Mouse (Mus musculus) E14TG2a.4 (cell line): ENCODE data around the gene Nkx2-1.
A peak's percentile ranks its signal among the peaks of the same experiment; 100 is the strongest.

Experiments used
- H3K27me3 ChIP-seq: 2 replicates; pipeline ENCODE4 v1.6.1; 2014; ENCODE audit warnings: low read length, control low read depth; ENCODE audit not compliant: insufficient read depth
- H3K36me3 ChIP-seq: 2 replicates; pipeline ENCODE4 v1.6.1; 2014; ENCODE audit warnings: low read length, control low read depth; ENCODE audit not compliant: insufficient read depth
- H3K4me1 ChIP-seq: replicated peaks from 2 replicates; pipeline ENCODE4 v1.6.1; 2014; ENCODE audit warnings: low read depth, low read length, control low read depth
- H3K4me3 ChIP-seq: replicated peaks from 2 replicates; pipeline ENCODE4 v1.5.1; 2014; ENCODE audit warnings: mild to moderate bottlenecking, low read length
- H3K9me3 ChIP-seq: 2 replicates; pipeline ENCODE4 v1.6.1; 2014; ENCODE audit warnings: low read length, control low read depth
- CTCF ChIP-seq: conservative IDR thresholded peaks from 2 replicates; pipeline ENCODE4 v1.5.1; 2014; ENCODE audit warnings: low read length
- NANOG ChIP-seq: IDR thresholded peaks from 2 replicates; pipeline ENCODE4 v1.6.1; 2014; ENCODE audit warnings: borderline replicate concordance, low read length, mixed read lengths
- POU5F1 ChIP-seq: IDR thresholded peaks from 2 replicates; pipeline ENCODE4 v1.6.1; 2014; ENCODE audit warnings: low read length, borderline replicate concordance

Gene Nkx2-1

DNA sequence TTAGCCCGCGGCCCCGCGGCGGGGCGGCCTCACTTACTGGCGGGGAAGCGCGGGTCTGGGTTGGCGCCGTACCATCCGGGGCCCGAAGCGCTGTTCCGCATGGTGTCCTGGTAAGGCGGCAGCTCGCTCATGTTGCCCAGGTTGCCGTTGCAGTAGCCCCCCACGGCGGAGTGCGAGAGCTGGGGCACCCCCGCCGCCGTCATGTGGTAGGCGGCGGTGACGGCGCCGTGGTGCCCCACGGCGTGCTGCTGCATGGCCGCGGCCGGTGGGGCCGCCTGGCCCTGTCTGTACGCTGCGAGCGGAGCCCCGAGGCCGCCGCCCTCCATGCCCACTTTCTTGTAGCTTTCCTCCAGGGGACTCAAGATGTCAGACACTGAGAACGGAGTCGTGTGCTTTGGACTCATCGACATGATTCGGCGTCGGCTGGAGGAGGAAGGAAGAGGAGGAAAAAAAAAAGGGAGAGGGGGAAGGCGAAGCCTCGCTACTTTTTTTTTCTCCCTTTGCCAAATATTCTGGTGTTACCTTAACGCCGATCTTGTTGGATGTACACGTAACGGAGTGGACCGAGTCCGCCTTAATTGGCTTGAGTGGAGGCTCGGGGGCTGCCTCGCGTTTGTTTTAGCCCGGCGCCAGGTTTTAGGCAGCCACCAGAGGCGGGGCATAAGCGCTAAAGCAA is 1.9 kb downstream of the Nkx2-1 start:
- H3K4me1 ChIP-seq, result peaks cover 22% of the 10 kb centered on the region
- TF ChIP-seq CTCF (no peak), POU5F1 (no peak), NANOG (no peak)
- peak overlapping the region; percentile 63 for H3K4me3 ChIP-seq
- peaks cover 96% of the 10 kb centered on the region for H3K27me3 ChIP-seq
- H3K9me3 ChIP-seq, result peaks cover 36% of the 10 kb centered on the region
- H3K36me3 ChIP-seq, result no peaks in the 10 kb centered on the region; the same call in 1 of the 2 replicates

DNA sequence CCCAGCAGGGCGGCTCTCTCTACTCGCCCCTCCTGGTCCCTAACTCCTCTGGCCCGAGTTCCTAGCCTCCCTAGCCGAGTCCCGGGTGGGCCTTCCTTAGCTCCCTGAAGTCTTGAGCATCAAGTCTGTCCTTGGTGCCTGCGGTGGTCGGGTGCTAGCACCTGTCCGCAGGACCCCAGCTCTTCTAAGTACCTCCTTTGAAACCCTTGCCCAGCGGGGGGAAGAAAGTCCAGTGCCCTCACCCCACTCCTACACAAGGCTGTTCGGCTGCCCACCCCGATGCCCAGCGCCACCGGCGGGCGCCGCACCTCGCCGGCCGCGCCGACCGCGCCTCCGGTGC is 2.4 kb downstream of the Nkx2-1 start:
- Histone ChIP-seq H3K4me3 (peak overlapping the region; percentile 63), H3K27me3 (peaks cover 96% of the 10 kb centered on the region), H3K9me3 (peaks cover 32% of the 10 kb centered on the region), H3K36me3 (no peaks in the 10 kb centered on the region; the same call in 1 of the 2 replicates), H3K4me1 (peaks cover 27% of the 10 kb centered on the region)
- TF ChIP-seq POU5F1, result no peak
- TF ChIP-seq CTCF, result no peak
- TF ChIP-seq NANOG, result no peak

GRCm38 (mm10) chr12:56533501-56534310 is 3.0 kb downstream of the Nkx2-1 start:
- H3K27me3 ChIP-seq, result peaks cover 96% of the 10 kb centered on the region
- H3K36me3 ChIP-seq, result no peaks in the 10 kb centered on the region; the same call in 1 of the 2 replicates
- peaks cover 33% of the 10 kb centered on the region for H3K4me1 ChIP-seq
- H3K9me3 ChIP-seq, result peaks cover 26% of the 10 kb centered on the region
- H3K4me3 ChIP-seq, result peak overlapping the region; percentile 63
- no peak for TF ChIP-seq POU5F1

DNA sequence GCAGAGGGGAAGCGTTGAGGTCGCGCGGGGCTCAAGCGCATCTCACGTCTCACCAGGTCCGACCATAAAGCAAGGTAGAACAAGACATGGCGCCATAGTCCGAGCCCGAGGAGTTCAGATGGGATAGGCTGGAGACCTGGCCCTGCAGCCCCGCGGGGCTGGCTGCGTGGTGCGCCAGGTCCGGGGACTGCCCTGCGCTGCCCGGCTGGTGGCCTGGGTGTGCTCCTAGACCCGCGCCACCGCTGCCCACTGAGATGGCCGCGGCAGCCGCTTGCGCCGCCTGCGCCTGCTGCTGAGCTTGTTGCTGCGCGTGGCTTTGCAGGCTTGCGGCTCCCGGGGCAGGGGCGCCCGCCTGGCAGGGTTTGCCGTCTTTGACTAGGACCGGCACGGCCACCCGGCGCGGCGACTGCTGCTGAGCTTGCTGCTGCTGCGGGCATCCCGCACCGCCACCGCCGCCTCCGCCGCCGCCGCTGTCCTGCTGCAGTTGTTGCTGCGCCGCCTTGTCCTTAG is 3.7 kb downstream of the Nkx2-1 start:
- peaks cover 20% of the 10 kb centered on the region for H3K9me3 ChIP-seq
- H3K4me1 ChIP-seq, result peaks cover 34% of the 10 kb centered on the region
- TF ChIP-seq CTCF (no peak), NANOG (no peak), POU5F1 (no peak)
- H3K4me3 ChIP-seq, result peak overlapping the region; percentile 63
- H3K27me3 ChIP-seq, result peaks cover 97% of the 10 kb centered on the region
- H3K36me3 ChIP-seq, result no peaks in the 10 kb centered on the region; the same call in 1 of the 2 replicates

DNA sequence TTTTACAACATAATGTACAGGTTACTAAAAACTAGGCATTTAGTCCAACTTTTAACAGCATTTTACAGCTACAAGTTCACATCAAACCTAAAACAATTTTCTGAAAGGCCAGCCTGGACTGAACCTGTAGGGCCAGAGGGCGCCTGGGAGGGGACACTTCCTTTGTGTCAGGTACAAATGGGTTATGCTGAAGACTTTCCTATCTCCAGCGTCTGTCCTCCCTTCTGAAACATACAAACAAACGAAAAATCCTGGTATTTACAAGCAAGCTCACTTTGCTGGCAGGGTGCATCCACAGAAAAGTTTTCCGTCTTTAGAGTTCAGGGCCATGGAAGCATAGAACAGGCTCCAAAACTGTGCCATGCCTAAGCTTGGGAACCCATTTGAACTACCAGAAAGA is 4.6 kb downstream of the Nkx2-1 start:
- no peak overlapping the region for H3K4me3 ChIP-seq
- H3K4me1 ChIP-seq, result peaks cover 34% of the 10 kb centered on the region
- TF ChIP-seq NANOG (no peak), POU5F1 (no peak)
- no peaks in the 10 kb centered on the region for H3K36me3 ChIP-seq
- H3K9me3 ChIP-seq, result peaks cover 11% of the 10 kb centered on the region
- peaks cover 95% of the 10 kb centered on the region for H3K27me3 ChIP-seq

DNA sequence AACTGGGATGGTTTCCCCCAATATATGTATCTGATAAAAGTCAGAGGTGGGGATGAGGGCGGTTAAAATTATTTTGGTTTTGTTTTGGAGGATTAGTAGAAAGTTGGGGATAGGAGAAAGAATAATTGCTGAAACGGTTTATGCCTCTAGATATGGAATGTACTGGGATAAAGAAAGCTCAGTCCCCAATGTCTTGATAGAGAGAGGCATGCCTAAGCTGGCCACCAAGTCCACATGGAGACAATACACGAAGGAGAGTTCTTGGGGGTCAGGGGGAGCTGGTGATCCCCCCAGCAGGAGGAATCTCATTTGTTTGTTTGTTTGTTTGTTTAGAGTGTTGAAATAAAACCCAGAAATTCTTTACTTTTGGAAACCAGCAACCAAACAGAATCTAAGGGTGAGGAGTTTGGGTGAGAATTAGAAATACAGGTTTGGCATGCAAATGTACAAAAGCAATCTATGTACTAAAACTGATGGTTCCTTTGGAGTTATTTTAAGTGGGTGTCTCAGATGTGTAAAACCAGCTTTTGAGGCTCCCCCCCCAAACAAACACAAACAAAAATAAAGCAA is 5.6 kb downstream of the Nkx2-1 start:
- peaks cover 95% of the 10 kb centered on the region for H3K27me3 ChIP-seq
- TF ChIP-seq CTCF (no peak), NANOG (no peak), POU5F1 (no peak)
- H3K9me3 ChIP-seq, result peaks cover under 1% of the 10 kb centered on the region
- H3K36me3 ChIP-seq, result no peaks in the 10 kb centered on the region
- no peak overlapping the region for H3K4me3 ChIP-seq
- H3K4me1 ChIP-seq, result peaks cover 31% of the 10 kb centered on the region

DNA sequence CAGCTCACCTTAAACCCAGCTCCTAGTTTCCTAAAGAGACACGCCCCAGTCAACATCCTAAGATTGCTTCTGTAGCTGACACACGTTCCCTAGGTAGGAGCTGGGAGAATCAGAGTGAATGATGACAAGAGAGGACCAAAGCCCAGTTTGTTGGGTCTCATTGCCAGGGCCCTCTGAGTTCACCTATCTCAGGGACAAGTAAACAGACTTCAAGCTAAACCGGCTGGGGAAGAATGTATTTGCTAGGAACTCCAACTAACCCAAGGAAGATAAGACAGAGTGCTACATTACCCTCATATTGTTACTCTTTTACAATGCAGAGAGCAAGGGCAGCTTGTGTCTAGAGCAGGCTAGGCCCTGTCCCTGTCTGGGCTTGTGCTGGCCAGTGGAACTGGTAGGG is 6.8 kb downstream of the Nkx2-1 start:
- Histone ChIP-seq H3K9me3 (peaks cover 3% of the 10 kb centered on the region), H3K27me3 (peaks cover 92% of the 10 kb centered on the region), H3K4me3 (no peak overlapping the region), H3K36me3 (no peaks in the 10 kb centered on the region), H3K4me1 (peaks cover 24% of the 10 kb centered on the region)
- TF ChIP-seq NANOG (no peak), POU5F1 (no peak), CTCF (no peak)

DNA sequence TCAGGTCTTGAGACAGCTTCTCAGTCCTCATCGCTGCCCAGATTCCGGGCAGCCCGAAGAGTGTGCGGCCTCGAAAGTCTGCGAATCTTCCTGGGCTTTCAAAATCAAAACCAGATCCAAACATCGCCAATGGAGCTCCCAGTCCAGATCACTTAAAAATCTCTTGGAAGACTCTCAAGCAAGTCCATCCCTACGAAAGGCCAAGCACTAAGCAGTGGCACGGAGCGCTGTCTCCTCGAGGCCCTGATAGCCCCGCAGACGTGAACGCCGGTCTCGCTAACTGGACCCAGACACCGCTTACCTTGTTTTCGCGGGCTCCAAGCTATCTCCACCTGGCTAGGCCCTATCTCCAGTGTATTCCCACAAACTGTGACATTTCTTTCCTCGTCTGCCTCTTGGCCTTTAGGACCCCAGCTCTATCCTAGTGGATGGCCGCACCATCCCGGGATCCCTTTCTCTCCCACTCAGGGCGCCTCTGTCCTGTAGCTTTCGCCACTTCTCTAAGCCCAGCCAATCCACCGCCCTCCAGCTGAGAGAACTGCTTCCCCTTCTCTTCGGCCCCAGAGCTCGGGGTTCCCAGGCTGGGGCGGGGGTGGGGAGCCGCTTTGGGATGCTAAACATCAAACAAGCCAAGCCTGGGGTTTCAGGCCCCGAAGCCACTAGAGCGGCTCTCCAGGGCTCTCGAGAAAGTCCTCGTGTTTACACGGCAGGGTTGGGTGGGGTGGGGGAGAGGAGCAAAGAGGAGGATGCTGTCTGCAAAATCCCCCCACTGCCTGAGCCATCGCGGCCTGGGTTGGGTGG is 7.6 kb downstream of the Nkx2-1 start:
- Histone ChIP-seq H3K4me1 (peaks cover 24% of the 10 kb centered on the region), H3K4me3 (peak overlapping the region; percentile 37), H3K27me3 (peaks cover 93% of the 10 kb centered on the region), H3K36me3 (no peaks in the 10 kb centered on the region), H3K9me3 (peaks cover 12% of the 10 kb centered on the region)
- no peak for TF ChIP-seq NANOG
- no peak for TF ChIP-seq POU5F1
- no peak for TF ChIP-seq CTCF
